Mouse (Mus musculus) Muller cell, postnatal 12 days (primary cell): ENCODE measurements around the gene Unc5b.

ENCODE experiments used
- DNase-seq: peaks from one replicate; pipeline ENCODE4 v3.0.0-alpha.2; 2015; ENCODE audit errors: inconsistent ontology term

Unc5b gene

DNA sequence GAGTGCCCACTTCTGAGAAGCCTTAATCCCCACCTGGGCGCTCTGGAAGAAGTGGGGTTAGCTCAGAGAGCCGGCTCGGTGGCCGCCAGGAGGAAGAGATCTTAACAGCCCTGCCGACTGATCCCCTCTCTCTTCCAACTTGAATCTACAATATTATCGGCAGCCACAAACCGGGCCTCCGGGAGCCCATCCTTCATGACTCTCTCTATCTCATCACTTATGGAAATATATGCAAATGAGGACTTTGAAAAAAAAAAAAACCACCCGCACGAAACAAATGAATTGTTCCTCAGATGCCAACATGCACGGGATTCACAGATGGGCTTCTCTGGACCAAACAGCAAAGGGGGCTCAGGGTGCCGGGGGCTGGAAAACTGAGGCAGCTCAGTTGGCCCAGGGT lies 109.7 kb downstream of the Unc5b start:
- DNase-seq = no peak

DNA sequence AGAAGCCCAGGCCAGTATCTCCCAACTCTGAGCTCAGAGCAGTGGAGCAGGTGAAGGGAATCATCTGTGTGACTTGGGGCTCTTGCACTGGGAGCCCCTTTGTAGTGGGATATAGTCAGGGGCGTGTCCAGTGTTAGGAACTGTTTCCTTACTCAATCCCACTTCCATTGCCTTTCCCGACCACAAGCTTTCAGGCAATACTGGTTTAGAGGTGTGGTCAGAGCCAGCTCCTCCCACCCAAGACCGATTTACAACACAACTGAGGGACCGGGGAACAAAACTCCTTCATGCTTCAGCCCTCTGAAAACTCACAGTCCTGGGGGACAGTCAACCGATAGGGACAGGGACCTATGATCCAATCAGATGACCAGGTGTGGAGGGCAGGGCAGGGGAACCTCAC lies 110.9 kb downstream of the Unc5b start:
- DNase-seq = no peak

DNA sequence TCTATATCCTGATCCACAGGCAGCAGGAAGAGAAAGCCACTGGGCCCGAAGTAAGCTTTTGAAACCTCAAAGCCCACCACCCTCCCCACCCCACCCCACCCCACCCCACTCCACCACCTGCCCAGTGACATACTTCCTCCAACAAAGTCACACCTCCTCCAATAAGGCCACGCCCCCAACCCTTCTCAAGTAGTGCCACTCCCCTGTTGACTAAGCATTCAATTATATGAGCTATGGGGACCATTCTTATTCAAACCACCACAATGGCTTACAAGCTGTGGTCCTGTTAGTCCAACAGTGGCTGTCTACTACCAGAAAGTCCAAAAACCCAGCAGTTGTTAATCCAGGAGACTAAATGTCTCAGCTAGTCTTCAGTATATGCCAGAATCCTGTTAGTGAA lies 112.9 kb downstream of the Unc5b start:
- DNase-seq = no peak

DNA sequence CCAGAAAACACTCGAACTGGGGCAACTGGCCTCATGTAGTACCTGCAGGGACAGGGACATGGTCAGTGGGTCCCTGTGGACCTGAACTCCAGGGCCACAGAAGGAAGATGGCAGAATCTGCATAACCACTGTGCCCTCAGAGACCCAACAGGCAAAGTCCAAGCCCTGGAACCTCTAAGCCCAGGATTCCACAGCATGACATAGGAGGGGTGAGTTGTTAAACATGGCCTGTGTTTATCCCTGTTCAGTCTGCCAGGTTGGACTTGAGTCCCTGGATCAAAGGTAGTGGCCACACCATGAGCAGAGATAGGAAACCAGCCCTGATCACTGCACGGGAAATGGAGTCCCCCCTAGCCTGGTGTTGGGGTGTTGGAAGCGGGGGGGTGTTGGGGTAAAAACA lies 114.9 kb downstream of the Unc5b start:
- no peak for DNase-seq
